Mouse (Mus musculus) heart, postnatal 4 days (tissue): ENCODE data around the gene Tns1. TPM values are rescaled to one million over a fixed set of nuclear protein-coding genes. Genes with fewer than 3 reads are reported as not detected.

Experiments used
- DNase-seq: peaks from one replicate; pipeline ENCODE4 v3.0.0; 2021
- total RNA-seq, 2 experiments: library from RNA; stranded (reverse); gene quantifications; 2 replicates each; pipeline ENCODE4 v1.2.3; 2021

The Tns1 gene
- total RNA-seq, 2 experiments from 2014 or later = 463 to 468 TPM

GRCm38 (mm10) chr1:74031771-74032609 is 92.3 kb downstream of the Tns1 start:
- peak; percentile 67 for DNase-seq

- DNase-seq = peak; percentile 88
Measured at GRCm38 (mm10) chr1:74030901-74031360, 93.3 kb downstream of the Tns1 start.

GRCm38 (mm10) chr1:74030285-74030684 is 94.0 kb downstream of the Tns1 start:
- no peak for DNase-seq

GRCm38 (mm10) chr1:74029669-74030068 is 94.6 kb downstream of the Tns1 start:
- no peak for DNase-seq

DNA sequence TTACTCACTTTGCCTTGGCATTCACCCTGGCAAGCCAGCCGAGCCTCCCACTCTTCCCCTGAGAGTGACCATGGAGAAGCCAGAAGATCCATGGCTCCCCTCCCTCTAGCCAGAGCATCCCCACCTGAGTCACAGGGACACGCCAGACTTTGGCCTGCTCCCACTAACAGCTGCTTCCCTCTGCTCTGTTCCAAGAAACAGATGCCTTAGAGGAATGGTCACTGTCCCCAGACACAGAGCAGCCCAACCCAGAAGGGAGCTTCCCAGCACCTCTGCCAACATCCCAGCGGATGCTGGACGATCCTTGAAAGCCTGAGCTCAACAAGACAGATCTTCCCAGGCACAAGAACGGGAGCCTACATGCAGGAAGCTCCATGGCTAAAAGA is 95.4 kb downstream of the Tns1 start:
- peak; percentile 72 for DNase-seq

DNA sequence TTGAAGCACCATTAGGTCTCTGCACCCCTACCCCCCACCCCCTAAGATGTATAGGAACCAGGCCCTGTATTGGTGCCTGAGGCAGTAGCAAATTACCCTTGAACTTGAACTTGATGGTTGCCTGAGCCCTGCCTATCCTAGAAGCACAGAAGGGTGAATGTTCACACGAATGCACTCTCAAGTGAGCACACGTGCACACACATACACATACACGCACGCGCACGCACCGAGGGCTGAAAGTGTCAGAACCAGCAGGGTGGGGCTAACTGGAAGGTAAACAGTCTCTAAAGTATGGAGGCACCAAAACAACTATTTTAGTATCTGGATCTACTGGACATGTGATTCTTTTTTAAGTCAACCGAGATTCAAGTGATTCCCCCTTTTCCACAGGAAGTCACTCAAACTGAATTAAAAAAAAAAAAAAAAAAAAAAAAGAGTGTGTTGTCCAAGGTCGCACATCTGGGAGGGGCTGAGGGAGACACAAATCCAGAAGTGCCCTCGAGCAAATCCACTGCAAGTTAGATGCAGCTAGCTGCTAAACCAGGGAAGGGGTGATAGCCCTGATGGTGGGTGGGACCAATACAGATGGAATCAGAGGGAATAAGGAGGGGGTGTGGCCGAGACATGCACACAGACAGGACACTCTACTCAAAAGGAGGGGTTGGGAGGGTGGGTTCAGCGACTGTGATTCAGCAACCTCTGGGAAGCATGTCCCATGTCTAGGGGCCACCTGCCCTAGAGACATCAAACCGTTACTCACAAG is 96.0 kb downstream of the Tns1 start:
- no peak for DNase-seq

DNA sequence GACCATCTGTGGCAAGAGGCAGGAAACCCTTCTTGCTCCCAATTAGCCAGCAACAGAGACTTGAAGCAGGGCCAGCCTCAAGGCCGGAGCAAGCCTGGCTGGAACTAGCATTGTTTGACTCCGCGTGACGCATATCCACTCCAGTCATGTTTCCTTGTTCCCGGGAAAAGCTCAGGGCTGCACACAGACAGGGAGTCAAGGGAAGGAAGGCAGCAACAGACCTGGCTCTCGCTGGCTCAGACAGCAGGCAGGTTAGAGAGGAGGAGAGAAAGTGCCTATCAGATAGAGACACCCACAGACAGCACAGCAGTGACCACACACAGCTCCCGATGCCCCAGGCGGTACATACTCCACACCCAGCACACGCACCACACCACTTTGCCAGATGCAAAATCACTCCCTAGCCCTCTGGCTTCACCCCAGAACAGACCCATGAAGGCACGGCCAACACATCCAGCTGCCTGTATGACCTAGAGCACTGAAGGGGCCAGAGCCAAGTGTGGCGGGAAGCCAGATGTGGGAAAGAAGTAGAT is 96.6 kb downstream of the Tns1 start:
- DNase-seq = peak; percentile 79

DNA sequence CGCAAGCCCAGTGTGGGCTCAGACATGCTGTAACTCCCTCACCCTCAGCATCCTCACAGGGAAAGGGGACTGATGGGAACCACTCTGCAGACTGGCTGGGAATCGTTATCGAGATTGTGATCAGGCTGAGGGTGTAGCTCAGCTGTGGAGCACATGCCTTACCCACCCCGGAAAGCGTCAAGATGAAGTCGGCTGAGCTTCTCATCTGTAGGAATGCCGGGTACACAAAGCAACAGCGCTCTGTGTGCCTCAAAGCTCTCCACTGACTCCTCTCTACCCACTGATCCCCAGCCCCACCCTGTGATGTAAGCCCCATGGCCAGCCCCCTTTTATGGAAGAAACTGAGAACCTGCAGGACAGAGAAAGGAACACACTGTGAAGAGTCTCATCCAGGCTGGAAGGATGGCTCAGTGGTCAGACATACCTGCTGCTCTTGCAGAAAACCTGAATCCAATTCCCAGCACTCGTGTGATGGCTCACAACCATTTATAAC is 97.5 kb downstream of the Tns1 start:
- no peak for DNase-seq

DNA sequence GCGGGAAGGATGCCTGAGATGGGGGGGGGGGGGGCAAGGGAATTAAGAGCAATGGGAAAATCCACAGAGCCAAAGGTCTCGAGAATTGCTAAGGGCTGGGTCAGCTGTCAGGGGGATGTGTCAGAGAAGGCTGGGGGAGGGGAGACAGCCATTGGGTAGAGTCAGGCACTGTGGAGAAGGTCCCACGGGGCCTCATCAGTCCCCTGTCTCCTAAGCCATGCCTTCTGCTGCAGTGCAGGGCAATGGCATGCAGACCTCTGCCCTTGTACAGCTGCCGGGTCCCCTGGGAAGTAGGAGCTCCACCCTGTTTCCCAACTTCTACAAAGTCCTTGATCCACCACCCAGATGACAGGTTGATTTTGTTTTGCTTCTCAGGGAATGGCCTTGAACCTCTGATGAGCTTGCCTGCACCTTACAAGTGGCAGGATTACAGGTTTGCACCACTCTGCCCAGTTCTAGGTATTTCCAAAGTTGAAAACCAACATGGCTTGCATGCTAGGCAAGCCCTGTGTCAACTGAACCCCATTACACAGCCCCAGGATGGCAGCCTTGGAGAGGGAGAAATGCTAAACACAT is 98.5 kb downstream of the Tns1 start:
- no peak for DNase-seq

- DNase-seq = no peak
Measured at GRCm38 (mm10) chr1:74025227-74025626, 99.0 kb downstream of the Tns1 start.

DNA sequence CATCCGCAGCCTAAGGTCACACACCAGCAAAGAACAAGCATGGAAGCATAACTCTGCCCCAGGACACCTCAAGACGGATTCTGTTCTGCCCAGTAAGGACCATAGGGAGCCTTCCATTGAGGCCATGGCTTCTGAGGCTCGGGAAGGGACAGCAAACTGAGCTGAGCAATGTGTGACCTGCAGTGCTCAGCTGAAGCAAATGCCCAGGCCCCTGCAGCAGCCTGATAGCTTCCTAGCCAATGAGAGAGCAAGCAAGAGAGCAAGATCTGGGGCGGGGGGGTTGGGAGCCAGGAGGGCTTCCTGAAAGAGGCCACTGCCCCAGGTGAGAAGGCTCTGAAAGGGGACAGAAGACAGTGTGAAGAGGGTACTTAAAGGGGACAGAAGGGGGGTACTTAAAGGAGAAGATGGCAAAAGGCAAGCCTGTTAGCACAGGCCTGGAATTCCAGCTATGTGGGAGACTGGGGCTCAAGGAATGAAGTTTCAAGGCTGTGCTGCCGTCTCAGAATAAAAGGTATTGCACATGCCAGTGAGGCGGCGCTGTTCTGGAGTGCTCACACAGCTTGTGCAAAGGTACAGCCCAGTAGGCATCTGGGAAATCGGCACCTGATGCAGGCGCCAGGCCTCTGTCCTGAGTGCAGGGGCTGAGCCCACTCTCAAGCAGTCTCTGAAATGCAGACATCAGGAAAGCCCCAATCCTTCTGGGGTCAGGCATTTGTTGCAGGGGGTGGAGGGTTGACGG is 99.6 kb downstream of the Tns1 start:
- DNase-seq = no peak

DNA sequence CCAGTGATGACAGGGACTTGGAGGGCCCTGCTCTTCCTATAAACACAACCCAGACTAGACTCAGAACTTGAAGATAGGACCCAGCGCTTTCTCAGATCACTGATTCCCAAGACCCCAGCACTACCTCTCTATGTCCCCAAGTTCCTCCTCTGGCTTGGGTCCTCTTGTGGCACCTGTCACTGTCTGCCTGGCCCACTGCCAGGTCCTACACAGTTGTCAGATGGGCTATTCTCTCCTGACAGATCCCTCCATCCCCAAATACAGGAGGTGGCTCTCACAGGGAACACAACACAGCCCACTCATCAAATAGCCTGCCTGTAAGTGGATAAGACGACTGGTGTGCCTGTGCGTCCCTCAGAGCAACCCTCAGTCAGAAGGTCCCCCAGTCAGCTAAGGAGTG is 101.3 kb downstream of the Tns1 start:
- no peak for DNase-seq

DNA sequence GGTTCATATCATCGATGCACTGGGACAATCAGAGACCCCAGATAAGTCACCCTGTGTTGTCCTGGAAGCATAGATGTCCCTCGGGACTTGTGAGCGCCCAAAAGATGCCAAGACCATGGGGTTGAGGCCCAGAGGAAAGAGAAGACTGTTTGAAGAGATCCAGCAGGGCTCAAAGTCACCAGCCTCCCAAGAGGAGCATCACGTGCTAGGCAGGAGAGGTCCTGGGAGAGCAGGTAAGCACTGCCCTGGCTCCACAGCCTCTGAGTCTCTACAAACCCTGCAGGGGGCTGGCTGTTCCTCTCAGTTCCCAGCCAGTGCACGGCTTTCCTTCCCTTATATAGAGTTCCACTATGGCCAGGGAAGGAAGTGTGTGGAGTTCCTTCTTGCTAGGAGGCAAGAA is 101.7 kb downstream of the Tns1 start:
- no peak for DNase-seq

DNA sequence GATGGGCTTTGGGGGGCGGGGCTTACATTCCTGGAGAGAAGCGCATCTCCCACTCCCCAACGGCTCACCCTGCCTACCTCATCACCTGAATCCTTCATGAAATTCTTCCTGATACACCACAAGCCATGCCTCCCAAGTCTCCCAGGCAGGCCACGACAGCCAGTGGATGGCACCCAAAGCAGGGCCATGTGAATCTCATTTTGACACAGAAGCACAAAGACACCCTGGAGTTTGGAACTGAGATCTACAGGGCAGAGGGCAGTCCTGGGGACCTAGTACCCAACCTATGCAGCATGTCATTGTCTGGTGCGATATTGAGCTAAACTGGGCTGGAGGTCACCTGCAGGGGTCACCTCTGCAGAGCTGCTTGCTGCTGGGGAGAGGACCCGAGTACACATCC is 104.0 kb downstream of the Tns1 start:
- DNase-seq = no peak

GRCm38 (mm10) chr1:74017399-74018172 is 106.7 kb downstream of the Tns1 start:
- DNase-seq = peak; percentile 80

- peak; percentile 63 for DNase-seq
Measured at GRCm38 (mm10) chr1:74016618-74017017, 107.6 kb downstream of the Tns1 start.

- peak; percentile 61 for DNase-seq
Measured at GRCm38 (mm10) chr1:74015513-74016234, 108.6 kb downstream of the Tns1 start.

- DNase-seq = no peak
Measured at GRCm38 (mm10) chr1:74014538-74015327, 109.5 kb downstream of the Tns1 start.

DNA sequence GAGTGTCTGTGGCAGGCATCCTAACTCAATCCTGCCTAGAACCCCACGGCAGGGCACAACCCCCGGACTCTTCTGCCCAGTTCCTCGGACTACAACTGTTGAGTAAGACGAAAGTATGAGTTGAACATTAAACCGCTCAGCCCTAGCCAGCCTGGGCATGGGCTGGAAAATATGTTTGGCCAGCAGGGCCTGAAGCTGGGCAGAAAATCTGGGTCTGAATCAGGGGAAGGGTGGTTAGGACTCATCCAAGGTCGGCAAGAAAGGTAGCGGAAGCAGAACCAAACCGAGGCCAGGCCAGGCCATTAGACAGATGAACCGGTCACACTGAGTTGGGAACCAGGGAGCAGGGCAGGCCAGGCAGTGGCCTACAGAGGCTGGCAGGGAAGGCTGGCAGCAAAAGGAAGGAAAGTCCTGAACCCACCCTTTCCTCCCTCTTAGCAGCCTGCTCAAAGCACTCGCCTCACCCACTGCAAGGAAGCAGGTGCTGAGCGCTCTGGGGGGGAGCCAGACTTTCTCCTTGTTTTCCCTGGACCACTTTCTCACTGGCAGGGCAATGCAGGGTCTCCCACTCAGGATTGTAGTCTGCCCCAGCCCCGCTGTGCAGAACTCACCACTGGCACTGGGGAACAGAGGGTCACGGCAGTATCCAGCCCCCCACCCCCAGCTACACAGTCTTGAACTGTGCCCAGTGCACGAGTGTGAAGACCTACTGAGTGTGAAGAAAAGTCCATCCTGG is 110.8 kb downstream of the Tns1 start:
- no peak for DNase-seq
